Mouse (Mus musculus): Measurements from ENCODE around the gene Ifna15. TPM values are rescaled to one million over a fixed set of nuclear protein-coding genes. Genes with fewer than 3 reads are reported as not detected.

The Ifna15 gene
- polyA plus RNA-seq (2012; rRNA removed), result not detected in 2 replicates

DNA sequence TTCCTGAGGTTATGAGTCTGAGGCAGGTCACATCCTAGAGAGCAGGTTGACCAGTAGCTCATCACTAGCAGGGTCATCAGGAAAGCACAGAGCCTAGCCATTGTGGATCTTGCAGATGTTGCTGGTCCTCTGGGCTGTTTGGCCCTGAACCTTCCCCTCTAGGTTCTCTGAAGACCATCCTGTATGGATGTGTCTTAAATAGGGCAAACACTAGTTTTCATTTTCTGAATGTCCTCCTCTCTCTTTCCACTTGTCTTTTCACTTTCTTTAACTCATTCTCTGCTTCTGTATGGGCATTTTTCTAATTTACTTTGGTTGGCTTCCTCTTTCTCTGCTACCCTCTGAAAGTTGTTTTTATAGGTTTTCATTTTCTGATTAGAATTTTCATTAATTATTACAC is at the start of gene Ifna15:
Gene Ifna15, minus strand, starts transcription at position 101 of the 400 bp plus-strand sequence.

DNA sequence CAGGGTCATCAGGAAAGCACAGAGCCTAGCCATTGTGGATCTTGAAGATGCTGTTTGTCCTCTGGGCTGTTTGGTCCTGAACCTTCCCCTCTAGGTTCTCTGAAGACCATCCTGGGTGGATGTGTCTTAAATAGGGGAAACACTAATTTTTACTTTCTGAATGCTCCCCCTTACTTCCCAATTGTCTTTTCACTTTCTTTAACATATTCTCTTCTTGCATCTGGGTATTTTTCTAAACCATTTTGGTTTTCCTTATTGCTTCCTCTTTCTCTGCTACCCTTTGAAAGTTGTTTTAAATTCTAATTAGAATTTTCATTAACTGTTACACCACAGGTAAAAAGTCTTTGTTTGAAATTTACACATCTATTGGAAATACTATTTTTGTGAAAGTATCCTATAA is 45.2 kb upstream of the Ifna15 start, which contains the start of gene Ifna12:
Gene Ifna12, minus strand, starts transcription at position 101 of the 400 bp plus-strand sequence.

DNA sequence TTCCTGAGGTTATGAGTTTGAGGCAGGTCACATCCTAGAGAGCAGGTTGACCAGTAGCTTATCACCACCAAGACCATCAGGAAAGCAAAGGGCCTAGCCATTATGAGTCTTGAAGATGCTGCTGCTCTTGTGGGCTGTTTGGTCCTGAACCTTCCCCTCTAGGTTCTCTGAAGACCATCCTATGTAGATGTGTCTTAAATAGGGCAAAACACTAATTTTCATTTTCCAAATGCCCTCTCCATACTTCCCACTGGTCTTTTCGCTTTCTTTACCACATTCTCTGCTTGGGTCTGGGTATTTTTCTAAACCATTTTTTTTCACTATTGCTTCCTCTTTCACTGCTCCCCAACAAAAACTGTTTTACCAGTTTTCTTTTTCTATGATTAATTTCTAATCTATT is 34.2 kb upstream of the Ifna15 start, which contains the start of gene Ifna9:
Gene Ifna9, minus strand, starts transcription at position 101 of the 400 bp plus-strand sequence.

GRCm38 (mm10) chr4:88571698-88572097 is 13.7 kb upstream of the Ifna15 start, which contains the start of gene Ifna14:
Gene Ifna14 (minus strand): TSS chr4:88571798.

DNA sequence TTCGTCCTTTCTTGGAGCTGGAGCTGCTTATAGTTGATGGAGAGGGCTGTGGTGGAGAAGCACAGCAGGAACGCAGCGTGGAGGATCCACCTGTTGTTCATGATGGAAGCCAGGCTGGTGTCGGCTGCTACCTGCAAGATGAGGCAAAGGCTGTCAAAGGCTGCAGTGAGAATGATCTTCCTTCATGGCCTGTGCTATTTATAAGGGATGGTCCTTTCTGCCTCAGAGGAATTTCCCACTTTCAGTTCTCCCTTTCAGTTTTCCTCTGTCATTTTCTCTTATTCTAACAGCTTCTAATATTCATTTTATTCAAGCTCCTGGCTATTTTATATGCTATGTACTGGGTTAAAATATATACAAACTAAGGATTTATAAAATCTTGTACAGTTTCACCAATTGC is 35.4 kb downstream of the Ifna15 start, which contains the start of gene Ifnb1:
Gene Ifnb1, minus strand, starts transcription at position 101 of the 400 bp plus-strand sequence.

Other genes with a start within 250 kb of the Ifna15 start
- 2.2 and 2.4 TPM in 2 replicates for gene Hacd4, start 119.3 kb downstream of the Ifna15 start, polyA plus RNA-seq (2012; rRNA removed)
- not detected in 2 replicates for gene Ifnb1, start 35.5 kb downstream of the Ifna15 start, polyA plus RNA-seq (2012; rRNA removed)
- not detected in 2 replicates for gene Ifna14, start 13.6 kb upstream of the Ifna15 start, polyA plus RNA-seq (2012; rRNA removed)
- gene Ifna9, start 34.1 kb upstream of the Ifna15 start, polyA plus RNA-seq (2012; rRNA removed), result not detected in 2 replicates
- not detected in 2 replicates for gene Ifna12, start 45.1 kb upstream of the Ifna15 start, polyA plus RNA-seq (2012; rRNA removed)
- gene C87499, start 76.2 kb upstream of the Ifna15 start, polyA plus RNA-seq (2012; rRNA removed), result 1.1 and 1.9 TPM in 2 replicates
- gene Ifna13, start 86.2 kb upstream of the Ifna15 start, polyA plus RNA-seq (2012; rRNA removed), result not detected in 2 replicates
- not detected in 2 replicates for gene Ifna16, start 118.7 kb upstream of the Ifna15 start, polyA plus RNA-seq (2012; rRNA removed)
- not detected in 2 replicates for gene Ifna2, start 125.7 kb upstream of the Ifna15 start, polyA plus RNA-seq (2012; rRNA removed)
- gene Ifnab, start 133.1 kb upstream of the Ifna15 start, polyA plus RNA-seq (2012; rRNA removed), result not detected in 2 replicates
- gene Gm26566, start 163.6 kb upstream of the Ifna15 start, polyA plus RNA-seq (2012; rRNA removed), result 0.54 and 0.57 TPM in 2 replicates
- gene Klhl9, start 164.2 kb upstream of the Ifna15 start, polyA plus RNA-seq (2012; rRNA removed), result 26.4 and 40.2 TPM in 2 replicates
- gene Gm13271, start 196.6 kb upstream of the Ifna15 start, polyA plus RNA-seq (2012; rRNA removed), result not detected in 2 replicates
- gene Gm13283, start 201.9 kb upstream of the Ifna15 start, polyA plus RNA-seq (2012; rRNA removed), result not detected in 2 replicates
- gene Gm13290, start 215.6 kb upstream of the Ifna15 start, polyA plus RNA-seq (2012; rRNA removed), result not detected in 2 replicates
- gene Gm13289, start 218.7 kb upstream of the Ifna15 start, polyA plus RNA-seq (2012; rRNA removed), result not detected in 2 replicates
- gene Gm13272, start 221.6 kb upstream of the Ifna15 start, polyA plus RNA-seq (2012; rRNA removed), result not detected in 2 replicates
- gene Ifnz, start 223.9 kb upstream of the Ifna15 start, polyA plus RNA-seq (2012; rRNA removed), result not detected in 2 replicates
- gene Gm13276, start 227.5 kb upstream of the Ifna15 start, polyA plus RNA-seq (2012; rRNA removed), result not detected in 2 replicates
- not detected in 2 replicates for gene Gm13277, start 230.4 kb upstream of the Ifna15 start, polyA plus RNA-seq (2012; rRNA removed)
- gene Gm13278, start 233.3 kb upstream of the Ifna15 start, polyA plus RNA-seq (2012; rRNA removed), result not detected in 2 replicates
- not detected in 2 replicates for gene Gm13275, start 236.2 kb upstream of the Ifna15 start, polyA plus RNA-seq (2012; rRNA removed)
- gene Gm13279, start 239.2 kb upstream of the Ifna15 start, polyA plus RNA-seq (2012; rRNA removed), result not detected in 2 replicates
- gene Gm13285, start 241.4 kb upstream of the Ifna15 start, polyA plus RNA-seq (2012; rRNA removed), result not detected in 2 replicates
- not detected in 2 replicates for gene Gm13287, start 245.0 kb upstream of the Ifna15 start, polyA plus RNA-seq (2012; rRNA removed)
- 0.06 TPM in 1 of 2 replicates, not detected in the other for gene Gm13288, start 247.3 kb upstream of the Ifna15 start, polyA plus RNA-seq (2012; rRNA removed)

All from ovary, adult 2 months (tissue).